Mouse (Mus musculus): Measurements from ENCODE around the gene Zfp773. TPM values are rescaled to one million over a fixed set of nuclear protein-coding genes. Genes with fewer than 3 reads are reported as not detected.
A peak's percentile ranks its signal among the peaks of the same experiment; 100 is the strongest.
"Not testable (repeated sequence)": the region's sequence is repeated elsewhere in the genome, so short reads cannot be mapped to it uniquely, and the experiment has no call there.

Gene Zfp773
- under 1 TPM; 0.14 to 0.27 TPM for total RNA-seq (2021)

DNA sequence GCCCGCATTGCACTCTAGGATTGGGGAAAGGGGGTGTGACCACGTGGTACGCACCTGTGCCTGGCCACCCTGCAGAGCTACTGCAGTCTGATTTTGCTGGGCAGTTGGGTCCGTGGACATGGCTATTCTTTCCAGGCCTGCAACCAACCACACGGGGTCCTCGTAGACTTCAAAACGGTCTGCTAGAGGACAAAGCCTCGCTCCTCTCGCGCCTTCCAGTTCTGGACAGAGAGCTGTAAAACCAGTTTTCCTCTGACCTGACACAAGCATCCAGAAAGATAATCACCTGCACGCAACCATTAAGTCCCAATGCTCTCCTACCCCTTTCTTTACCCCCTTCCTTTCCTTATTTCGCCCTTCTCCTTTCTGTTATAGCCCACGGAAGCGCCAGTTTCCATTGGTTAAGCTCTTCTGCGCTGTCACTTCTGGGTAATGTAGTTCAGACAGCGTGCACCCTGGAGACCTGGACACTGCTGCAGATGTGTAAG is at the start of gene Zfp773:
TSS of gene Zfp773 (minus strand) at position 377 of the 488 bp plus-strand sequence.
- intact Hi-C loops (cut with DNase I) = no loop called here
- DNase-seq = peak; percentile 58 to 69

DNA sequence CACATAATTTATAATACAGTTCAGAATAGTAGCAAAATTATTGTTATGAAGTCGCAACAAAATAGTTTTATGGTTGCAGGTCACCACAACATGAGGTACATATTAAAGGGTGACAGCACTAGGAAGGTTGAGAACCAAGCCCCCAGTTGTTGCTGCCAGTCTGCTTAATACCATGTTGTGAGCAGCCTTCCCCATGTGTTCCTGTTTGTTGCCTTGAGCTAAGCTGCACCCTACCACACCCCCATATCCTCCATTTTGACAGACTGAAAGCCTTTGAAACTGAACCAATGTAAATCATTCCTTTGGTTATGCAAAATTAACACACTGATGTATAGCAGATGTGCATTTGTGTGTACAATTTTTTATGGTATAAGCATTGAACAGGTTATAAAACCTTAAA is 49.3 kb upstream of the Zfp773 start:
- no peak for DNase-seq
- intact Hi-C loops (cut with DNase I) = loop anchor here (5.0 to 10.0 kb wide), 2 partner anchors 64 to 601 kb away; partner anchors contain the start of gene Zfp954

GRCm38 (mm10) chr7:7171227-7172147 is 34.9 kb upstream of the Zfp773 start, which contains the start of gene Zfp418:
TSS of gene Zfp418 (plus strand) at chr7:7171330.
- peak; percentile 69 to 71 for DNase-seq
- intact Hi-C loops (cut with DNase I) = loop anchor here (5.0 kb wide), 1 partner anchor 49 kb away; the partner anchor contains the start of gene Zfp954

DNA sequence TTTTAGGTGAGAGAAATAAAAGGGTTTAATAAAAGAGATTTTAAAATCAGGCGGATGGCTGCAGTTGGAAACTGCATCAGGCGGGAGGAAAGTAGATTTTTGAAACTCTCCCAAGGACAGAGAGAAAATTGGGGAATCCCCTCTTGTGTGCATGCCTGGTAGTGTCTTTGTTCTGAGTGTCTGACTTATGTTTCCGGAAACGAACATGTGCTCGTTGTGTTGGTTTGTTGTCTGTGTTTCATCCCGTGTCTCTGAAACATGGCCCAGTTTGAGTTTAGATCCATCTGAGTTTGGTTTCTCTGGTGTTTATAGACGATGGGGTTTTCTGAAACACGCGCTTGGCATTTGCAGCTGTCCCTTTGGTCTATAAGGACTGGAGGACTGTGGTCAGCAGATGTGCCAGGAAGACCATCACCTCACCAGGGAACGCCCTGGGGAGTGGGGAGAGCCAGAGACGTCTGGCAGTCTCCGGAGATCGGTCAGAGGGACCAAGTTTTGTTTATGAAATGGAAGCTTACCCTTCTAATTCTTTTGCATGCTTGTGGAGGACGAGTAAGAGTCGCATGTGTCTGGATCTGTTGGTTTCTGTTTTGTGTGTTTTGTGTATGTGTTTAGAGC is 9.5 kb upstream of the Zfp773 start:
- DNase-seq = no peak
- intact Hi-C loops (cut with DNase I) = no loop called here

- intact Hi-C loops (cut with DNase I) = no loop called here
- no peak for DNase-seq
These were observed 7.7 kb upstream of the Zfp773 start for GRCm38 (mm10) chr7:7144215-7144614.

GRCm38 (mm10) chr7:7132751-7133150 is 3.8 kb downstream of the Zfp773 start:
- intact Hi-C loops (cut with DNase I) = no loop called here
- no peak for DNase-seq

DNA sequence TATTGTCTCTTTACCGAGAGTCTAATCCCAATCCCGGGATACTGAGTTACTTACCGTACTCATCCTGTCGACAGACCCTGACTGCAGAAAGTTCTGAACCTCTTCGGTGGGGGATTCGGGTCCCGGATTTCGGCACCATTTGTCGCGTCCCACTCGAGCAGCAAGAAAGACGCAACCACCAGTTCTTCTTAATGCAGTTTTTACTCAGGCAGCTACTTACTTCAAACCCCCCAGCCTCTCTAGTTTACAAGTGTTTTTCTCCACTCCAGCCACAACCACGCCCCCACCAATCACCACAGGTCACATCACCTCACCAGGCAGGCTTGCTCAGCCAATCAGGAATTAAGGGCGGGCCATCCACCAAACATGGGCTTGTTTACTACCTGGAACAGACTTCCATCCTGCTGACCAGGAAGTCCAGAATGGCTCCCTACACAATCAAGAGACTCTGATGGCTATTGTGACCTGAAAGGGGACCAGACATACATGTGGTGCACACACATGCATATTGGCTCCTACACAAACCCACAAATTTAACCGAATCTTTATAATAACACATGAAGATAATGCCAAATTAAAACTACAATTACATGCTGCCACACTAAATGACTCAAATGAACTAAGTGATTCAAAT is 5.9 kb downstream of the Zfp773 start:
- not testable (repeated sequence) for DNase-seq

DNA sequence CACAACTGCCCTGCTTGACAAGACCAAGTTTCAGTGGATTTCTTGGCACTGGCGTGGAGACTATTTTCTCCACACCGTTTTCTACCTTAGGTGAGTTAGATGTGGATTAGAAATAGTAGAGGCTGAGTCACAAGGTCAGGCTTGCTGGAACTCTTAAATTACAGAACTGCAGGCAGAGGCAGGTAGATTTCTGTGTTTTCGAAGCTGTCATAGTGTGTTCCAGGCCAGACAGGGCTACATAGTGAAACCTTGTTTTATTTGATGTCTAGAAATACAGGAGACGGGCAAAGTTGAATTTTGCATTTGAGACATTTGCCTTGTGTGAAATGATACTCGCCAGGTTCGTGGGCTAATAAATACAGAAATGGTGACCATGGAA is 15.0 kb downstream of the Zfp773 start:
- DNase-seq = no peak
- intact Hi-C loops (cut with DNase I) = loop anchor here (5.0 kb wide), 3 partner anchors 51 to 176 kb away; partner anchors contain the start of gene Zfp418

More for the DNA sequence above, 5.9 kb downstream of the Zfp773 start:
- intact Hi-C loops (cut with DNase I) = not testable (repeated sequence)

GRCm38 (mm10) chr7:7120921-7121601 is 15.5 kb downstream of the Zfp773 start, which contains the start of gene Zfp954:
TSS of gene Zfp954 (minus strand) at chr7:7121488.
- DNase-seq = peak; percentile 91
- intact Hi-C loops (cut with DNase I) = loop anchor here (5.0 kb wide), 3 partner anchors 51 to 176 kb away; partner anchors contain the start of gene Zfp418

DNA sequence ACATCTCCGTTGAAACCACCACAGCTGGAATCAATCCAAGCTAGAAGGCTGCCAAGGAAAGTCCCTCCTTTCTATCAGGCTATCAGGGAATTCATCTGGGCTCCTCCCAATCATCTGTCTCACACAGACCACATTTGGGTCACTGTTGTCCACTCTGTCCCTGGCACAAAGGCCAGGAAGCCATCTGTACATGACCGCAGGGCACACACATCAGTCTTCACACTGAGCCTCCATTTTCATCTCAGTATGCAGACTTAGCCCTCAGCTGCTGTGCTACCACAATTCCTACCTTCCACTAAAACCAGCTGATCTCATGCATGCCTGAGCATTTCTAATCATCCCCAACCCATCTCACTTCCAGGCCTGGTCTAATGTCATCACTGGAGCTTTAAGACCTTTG is 18.1 kb downstream of the Zfp773 start:
- intact Hi-C loops (cut with DNase I) = no loop called here
- no peak for DNase-seq

GRCm38 (mm10) chr7:7108501-7108900 is 28.1 kb downstream of the Zfp773 start:
- no peak for DNase-seq
- intact Hi-C loops (cut with DNase I) = no loop called here

Other genes starting within 250 kb of the Zfp773 start
- gene Aurkc, start 141.5 kb downstream of the Zfp773 start, total RNA-seq (2021) = not detected
- gene Zfp954, start 15.3 kb downstream of the Zfp773 start, total RNA-seq (2021) = 1 to 10 TPM; 3.8 to 5.3 TPM
- gene Zfp418, start 34.6 kb upstream of the Zfp773 start, total RNA-seq (2021) = 1 to 10 TPM; 1.7 to 2.3 TPM
- 1 to 10 TPM; 2.1 to 2.6 TPM for gene Zfp772, start 73.2 kb upstream of the Zfp773 start, total RNA-seq (2021)
- not detected for gene Vmn2r29, start 110.6 kb upstream of the Zfp773 start, total RNA-seq (2021)
- 1 to 10 TPM; 1.1 to 2.0 TPM for gene Gm45844, start 141.5 kb upstream of the Zfp773 start, total RNA-seq (2021)
- 10 to 100 TPM; 54.8 to 60.0 TPM for gene Clcn4, start 164.1 kb upstream of the Zfp773 start, total RNA-seq (2021)
- not detected for gene Vmn2r30, start 200.9 kb upstream of the Zfp773 start, total RNA-seq (2021)
- gene Gm45783, start 237.8 kb upstream of the Zfp773 start, total RNA-seq (2021) = not detected